Mouse (Mus musculus) stomach, embryonic 16.5 days (tissue): ENCODE data around the gene Rap1b. TPM values are rescaled to one million over a fixed set of nuclear protein-coding genes. Genes with fewer than 3 reads are reported as not detected.

ENCODE experiments used
- ATAC-seq: fragments of 200-750 bp; cut with Nextera tagmentation; 2 replicates; pipeline ENCODE4 v1.8.0; 2017; ENCODE audit warnings: moderate number of reproducible peaks, moderate TSS enrichment; ENCODE audit not compliant: insufficient read depth, low FRiP score
- H3K27ac ChIP-seq: fragments of 300-500 bp; sonication (generic); 2 replicates; pipeline ENCODE4 v1.5.1; 2014; ENCODE audit warnings: low read length
- H3K27me3 ChIP-seq: fragments of 300-500 bp; sonication (generic); 2 replicates; pipeline ENCODE4 v1.6.1; 2014; ENCODE audit warnings: low read length, control low read depth, mixed read lengths; ENCODE audit not compliant: control insufficient read depth, insufficient read depth
- H3K36me3 ChIP-seq: fragments of 300-500 bp; sonication (generic); 2 replicates; pipeline ENCODE4 v1.6.1; 2014; ENCODE audit warnings: low read length; ENCODE audit not compliant: control insufficient read depth, insufficient read depth
- H3K4me1 ChIP-seq: fragments of 300-500 bp; sonication (generic); 2 replicates; pipeline ENCODE4 v1.6.1; 2014; ENCODE audit warnings: low read length, control low read depth, mixed read lengths; ENCODE audit not compliant: control insufficient read depth, insufficient read depth
- H3K4me2 ChIP-seq: fragments of 300-500 bp; sonication (generic); 2 replicates; pipeline ENCODE4 v1.6.1; 2014; ENCODE audit warnings: low read depth, low read length, mixed read lengths
- H3K4me3 ChIP-seq: fragments of 300-500 bp; sonication (generic); replicated peaks from 2 replicates; pipeline ENCODE4 v1.5.1; 2014; ENCODE audit warnings: mild to moderate bottlenecking, low read length
- H3K9ac ChIP-seq: fragments of 300-500 bp; sonication (generic); 2 replicates; pipeline ENCODE4 v1.6.1; 2014; ENCODE audit warnings: low read length
- H3K9me3 ChIP-seq: fragments of 300-500 bp; sonication (generic); replicated peaks from 2 replicates; pipeline ENCODE4 v1.6.1; 2016; ENCODE audit warnings: low read length, control low read depth; ENCODE audit not compliant: control insufficient read depth
- WGBS: fragments of 180-500 bp; shearing (Covaris S2); extraction: QIAGEN DNeasy Blood & Tissue Kit; methylation state at CpG from one replicate; pipeline ENCODE4 v1.1.7; 2014; 5-methylcytosine and 5-hydroxymethylcytosine counted together
- polyA plus RNA-seq: library from polyadenylated mRNA; unstranded; fragments of >200 nt; fragmentation: Nextera tagmentation; extraction: Ambion mirVana; gene quantifications from 2 replicates; pipeline ENCODE4 v1.2.1, GENCODE M21; 2015

The Rap1b gene
- polyA plus RNA-seq, 1 experiment from 2014 or later = 176 TPM

DNA sequence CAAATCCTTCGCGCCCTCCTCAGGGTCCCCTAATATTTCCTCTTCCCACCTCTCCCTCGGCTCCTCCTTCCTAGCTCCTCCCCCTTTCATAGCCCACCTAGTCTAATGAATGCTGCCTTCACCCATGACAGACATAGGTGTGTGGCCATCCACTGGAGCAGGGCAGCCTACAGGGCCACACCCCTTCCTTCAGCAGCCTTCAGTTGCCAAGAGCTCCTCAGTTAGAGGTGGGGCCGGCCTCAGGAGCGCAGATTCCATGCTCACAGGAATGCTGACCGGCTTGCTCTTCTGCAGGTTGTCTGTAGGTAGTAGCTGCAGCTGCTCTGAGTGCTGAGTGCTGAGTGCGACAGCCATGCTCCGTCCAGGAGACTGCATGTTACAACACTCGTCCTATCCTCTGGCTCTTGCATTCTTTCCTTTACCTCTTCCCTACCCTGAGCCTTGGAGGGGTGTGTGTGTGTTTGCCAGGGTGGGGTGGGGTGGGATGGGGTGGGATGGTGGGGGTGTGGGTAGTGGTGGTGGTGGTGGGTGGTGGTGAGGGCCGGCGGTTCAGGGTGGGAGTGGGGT, 16.3 kb upstream of the Rap1b start:
- WGBS = 59% methylated on average over 11 of the region's 11 CpGs
- no peak overlapping the region for H3K27ac ChIP-seq
- no peaks in the 10 kb centered on the region for H3K4me1 ChIP-seq
- H3K4me3 ChIP-seq = no peak overlapping the region
- no peaks in the 10 kb centered on the region for H3K36me3 ChIP-seq
- H3K4me2 ChIP-seq = no peak overlapping the region
- peak; percentile 73 for ATAC-seq
- H3K27me3 ChIP-seq = no peaks in the 10 kb centered on the region
- H3K9me3 ChIP-seq = no peaks in the 10 kb centered on the region
- H3K9ac ChIP-seq = no peak overlapping the region

DNA sequence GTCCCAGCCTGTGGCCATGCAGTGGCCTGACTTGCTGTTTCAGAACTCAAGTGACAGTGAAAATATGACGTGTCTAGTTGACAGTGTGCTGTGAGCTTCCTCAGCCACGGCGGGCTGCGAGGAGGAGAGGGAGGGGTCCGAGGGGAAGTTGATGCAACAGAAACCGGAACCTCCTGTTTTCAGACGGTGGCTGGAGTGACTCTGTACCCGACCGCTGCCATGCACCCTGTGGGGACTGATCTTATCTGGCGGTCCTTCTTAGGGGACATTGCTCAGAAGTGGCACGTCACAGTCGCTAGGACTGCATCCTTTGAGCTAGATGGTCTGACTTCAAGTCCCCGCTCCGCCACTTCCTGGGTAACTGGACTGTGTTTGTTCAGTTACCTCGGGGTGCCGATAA, 15.1 kb upstream of the Rap1b start:
- no peak overlapping the region for H3K4me3 ChIP-seq
- 0 out of 2 replicates have a peak, but pooled peaks have one; percentile 21 for ATAC-seq
- no peaks in the 10 kb centered on the region for H3K9me3 ChIP-seq
- H3K36me3 ChIP-seq = no peaks in the 10 kb centered on the region
- WGBS = 82% methylated on average over 16 of the region's 16 CpGs
- no peak overlapping the region for H3K4me2 ChIP-seq
- H3K4me1 ChIP-seq = no peaks in the 10 kb centered on the region
- H3K27me3 ChIP-seq = no peaks in the 10 kb centered on the region
- no peak overlapping the region for H3K9ac ChIP-seq
- no peak overlapping the region for H3K27ac ChIP-seq

DNA sequence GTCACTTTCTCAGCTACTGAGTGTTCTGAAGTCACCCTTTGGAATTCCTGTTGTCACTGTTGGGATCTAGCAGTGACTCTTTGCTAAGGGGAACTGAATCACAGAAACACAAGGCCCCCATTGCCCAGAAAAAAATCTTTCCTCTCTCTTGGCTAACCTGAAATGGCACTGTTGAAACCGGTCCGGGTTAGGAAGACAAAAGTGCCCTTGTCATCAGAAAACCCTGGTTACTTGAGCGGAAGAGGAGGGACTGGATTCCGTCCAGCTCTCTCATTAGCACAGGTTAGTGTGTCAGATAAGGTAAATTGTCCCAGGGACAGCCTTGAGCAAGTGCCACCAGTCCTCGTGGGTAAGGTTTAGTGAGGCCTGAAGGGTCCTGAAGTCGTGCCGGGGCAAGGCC, 14.5 kb upstream of the Rap1b start:
- H3K27ac ChIP-seq = no peak overlapping the region
- H3K9me3 ChIP-seq = no peaks in the 10 kb centered on the region
- H3K4me1 ChIP-seq = no peaks in the 10 kb centered on the region
- WGBS = 78% methylated on average over 7 of the region's 7 CpGs
- H3K36me3 ChIP-seq = no peaks in the 10 kb centered on the region
- H3K27me3 ChIP-seq = no peaks in the 10 kb centered on the region
- no peak overlapping the region for H3K9ac ChIP-seq
- no peak for ATAC-seq
- H3K4me3 ChIP-seq = no peak overlapping the region
- no peak overlapping the region for H3K4me2 ChIP-seq

DNA sequence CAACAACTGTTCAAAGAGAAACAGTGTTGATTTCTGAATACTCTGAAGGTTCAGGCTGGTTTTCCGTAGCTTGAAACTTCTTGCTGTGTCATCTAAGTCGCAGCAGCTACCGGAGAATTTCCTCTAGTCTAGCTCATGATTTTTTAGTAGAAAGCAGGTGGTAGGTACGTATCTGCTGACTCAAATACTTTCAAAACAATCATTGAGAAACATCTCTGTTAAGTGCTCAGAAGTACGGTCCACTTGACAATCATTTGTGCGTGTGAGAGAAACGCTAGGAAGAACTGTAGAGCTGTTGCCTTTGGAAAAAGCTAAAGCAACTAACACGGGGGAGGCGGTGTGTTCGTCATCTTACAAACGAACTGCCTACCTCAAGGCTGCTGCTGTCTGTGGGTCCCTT, 14.0 kb upstream of the Rap1b start:
- Histone ChIP-seq H3K27me3 (no peaks in the 10 kb centered on the region), H3K9me3 (no peaks in the 10 kb centered on the region), H3K36me3 (no peaks in the 10 kb centered on the region), H3K4me1 (no peaks in the 10 kb centered on the region), H3K27ac (no peak overlapping the region), H3K4me3 (no peak overlapping the region), H3K4me2 (no peak overlapping the region), H3K9ac (no peak overlapping the region)
- ATAC-seq = no peak
- WGBS = 81% methylated on average over 11 of the region's 11 CpGs

DNA sequence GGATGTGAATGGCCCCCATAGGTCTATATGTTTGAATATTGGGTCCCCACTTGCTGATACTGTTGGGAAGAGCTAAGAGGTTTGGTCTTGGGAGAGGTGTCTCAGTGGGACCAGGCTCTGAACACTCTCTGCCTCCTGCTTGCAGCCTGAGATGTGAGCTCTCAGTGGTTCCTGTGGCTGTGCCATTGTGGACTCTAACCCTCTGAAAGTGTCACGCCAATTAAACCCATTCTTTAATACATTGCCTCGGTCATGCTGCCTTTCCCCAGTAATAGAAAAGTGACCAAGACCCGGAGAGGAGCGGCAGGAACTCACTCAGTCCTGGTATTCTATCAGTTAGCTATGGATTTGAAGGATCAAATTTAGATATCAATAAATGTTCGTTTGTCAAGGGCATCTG, 12.4 kb upstream of the Rap1b start:
- H3K9ac ChIP-seq = no peak overlapping the region
- no peak overlapping the region for H3K27ac ChIP-seq
- no peak overlapping the region for H3K4me3 ChIP-seq
- H3K4me2 ChIP-seq = no peak overlapping the region
- no peaks in the 10 kb centered on the region for H3K27me3 ChIP-seq
- no peaks in the 10 kb centered on the region for H3K36me3 ChIP-seq
- no peaks in the 10 kb centered on the region for H3K9me3 ChIP-seq
- no peaks in the 10 kb centered on the region for H3K4me1 ChIP-seq
- ATAC-seq = no peak
- 88% methylated on average over 5 of the region's 5 CpGs for WGBS

DNA sequence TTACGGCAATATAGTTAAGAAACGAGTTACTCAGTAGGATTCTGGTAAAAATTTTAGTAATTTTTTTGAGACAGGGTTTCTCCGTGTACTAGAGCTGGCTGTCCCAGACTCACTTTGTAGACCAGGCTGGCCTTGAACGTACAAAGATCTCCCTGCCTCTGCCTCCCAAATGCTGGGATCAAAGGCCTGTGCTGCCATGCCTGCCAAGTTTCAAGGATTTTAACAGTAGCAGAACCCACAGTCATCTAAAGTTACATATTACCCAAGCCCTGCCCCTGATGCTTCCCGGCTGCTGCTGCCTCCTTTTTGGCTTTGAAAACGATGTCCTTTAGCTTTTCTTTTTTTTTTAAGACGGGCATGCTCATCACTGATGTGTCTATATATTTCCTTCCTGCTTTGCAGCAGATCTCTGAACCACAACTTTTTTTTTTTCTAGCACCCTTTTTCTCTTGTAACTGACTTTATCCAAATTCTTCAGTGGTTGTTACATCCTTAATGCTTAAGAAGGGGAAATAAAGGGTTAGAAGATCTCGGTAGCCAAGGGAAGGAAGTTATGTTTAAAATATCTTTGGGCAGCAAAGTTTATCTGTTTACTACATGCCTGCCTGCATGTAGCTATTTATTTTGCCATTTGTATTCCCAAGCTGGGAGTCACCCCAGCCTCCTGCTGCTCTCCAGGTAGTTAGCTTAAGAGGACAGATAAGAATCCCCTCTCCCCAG, 10.3 kb upstream of the Rap1b start:
- H3K36me3 ChIP-seq = no peaks in the 10 kb centered on the region
- WGBS = 60% methylated on average over 8 of the region's 8 CpGs
- no peak overlapping the region for H3K9ac ChIP-seq
- no peak overlapping the region for H3K27ac ChIP-seq
- no peaks in the 10 kb centered on the region for H3K4me1 ChIP-seq
- no peaks in the 10 kb centered on the region for H3K27me3 ChIP-seq
- H3K9me3 ChIP-seq = no peaks in the 10 kb centered on the region
- H3K4me2 ChIP-seq = no peak overlapping the region
- no peak for ATAC-seq
- H3K4me3 ChIP-seq = no peak overlapping the region

DNA sequence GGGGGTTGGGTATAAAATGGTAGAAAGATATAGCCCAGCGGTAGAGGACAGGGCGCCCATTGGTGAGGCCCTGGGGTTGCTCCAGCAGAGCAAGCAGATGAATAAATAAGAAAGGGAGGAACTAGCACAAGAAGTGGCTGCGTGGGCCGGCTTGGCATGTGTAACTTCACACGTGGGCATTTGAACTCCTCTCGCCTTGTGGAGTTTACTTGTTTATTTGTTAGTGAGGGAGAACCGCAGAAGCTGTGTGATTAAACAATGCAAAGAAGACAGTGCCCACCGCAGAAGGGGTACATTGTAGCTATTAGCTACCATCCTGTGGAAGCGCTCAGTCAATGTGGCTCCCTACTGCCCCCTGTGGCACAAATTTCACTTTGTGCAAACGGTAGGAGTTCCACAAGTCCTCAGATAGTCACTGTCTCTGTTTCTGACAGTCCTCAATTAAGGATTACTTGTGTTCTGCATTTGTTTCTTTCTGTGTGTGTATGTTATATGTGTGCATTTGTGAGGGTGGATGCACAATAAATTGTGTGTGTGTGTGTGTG, 6.9 kb upstream of the Rap1b start:
- Histone ChIP-seq H3K4me3 (no peak overlapping the region), H3K36me3 (no peaks in the 10 kb centered on the region), H3K9ac (no peak overlapping the region), H3K4me2 (no peak overlapping the region), H3K27ac (no peak overlapping the region), H3K27me3 (no peaks in the 10 kb centered on the region), H3K4me1 (no peaks in the 10 kb centered on the region), H3K9me3 (no peaks in the 10 kb centered on the region)
- no peak for ATAC-seq
- WGBS = 85% methylated on average over 10 of the region's 10 CpGs

DNA sequence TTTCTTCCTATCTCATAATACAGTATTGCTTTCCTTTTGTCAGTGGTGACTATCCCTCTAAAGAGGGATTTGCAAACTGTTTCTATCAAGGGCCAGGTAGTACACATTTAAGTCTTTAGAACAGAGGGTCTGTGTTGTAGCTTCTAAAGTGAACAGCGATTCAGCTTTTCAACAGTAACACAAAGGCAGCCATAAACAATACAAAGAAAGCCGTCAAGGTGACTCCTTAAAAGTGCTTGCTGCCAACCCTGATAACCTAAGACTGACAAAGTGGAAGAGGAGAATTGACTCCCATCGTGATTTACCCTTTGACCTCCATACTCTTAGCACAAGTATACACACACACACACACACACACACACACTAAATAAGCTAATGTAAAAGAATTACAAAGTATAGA, 3.1 kb upstream of the Rap1b start:
- no peaks in the 10 kb centered on the region for H3K27me3 ChIP-seq
- 45% methylated on average over 3 of the region's 3 CpGs for WGBS
- no peaks in the 10 kb centered on the region for H3K36me3 ChIP-seq
- peaks cover 10% of the 10 kb centered on the region; the same call in 1 of the 2 replicates for H3K4me1 ChIP-seq
- H3K4me3 ChIP-seq = no peak overlapping the region
- H3K4me2 ChIP-seq = no peak overlapping the region
- no peak for ATAC-seq
- no peak overlapping the region for H3K27ac ChIP-seq
- H3K9ac ChIP-seq = no peak overlapping the region
- no peaks in the 10 kb centered on the region for H3K9me3 ChIP-seq

DNA sequence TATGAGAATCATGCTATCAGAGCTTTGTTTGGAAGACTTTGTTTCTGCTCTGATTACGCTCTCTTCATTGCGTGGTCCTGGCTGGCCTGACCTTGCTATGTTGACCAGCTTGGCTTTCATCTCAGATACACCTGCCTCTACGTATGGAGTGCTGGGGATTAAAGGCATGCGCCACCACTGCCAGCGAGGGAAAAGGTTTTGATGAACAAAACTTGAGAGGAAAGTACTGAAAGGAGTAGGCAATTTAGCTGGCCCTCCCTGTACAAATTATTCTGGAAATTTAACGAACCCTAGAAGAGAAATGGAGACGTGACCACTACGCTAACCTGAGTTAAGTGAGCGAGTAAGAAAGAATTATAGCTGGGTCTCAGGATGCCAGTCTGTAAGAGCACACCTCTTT, 961 bp upstream of the Rap1b start:
- no peaks in the 10 kb centered on the region for H3K36me3 ChIP-seq
- WGBS = 52% methylated on average over 9 of the region's 9 CpGs
- peak overlapping the region; percentile 85; the same call in 1 of the 2 replicates for H3K4me3 ChIP-seq
- H3K9me3 ChIP-seq = no peaks in the 10 kb centered on the region
- H3K4me1 ChIP-seq = peaks cover 14% of the 10 kb centered on the region
- ATAC-seq = no peak
- H3K9ac ChIP-seq = peak overlapping the region; percentile 99; the same call in 1 of the 2 replicates
- peak overlapping the region; percentile 98 for H3K27ac ChIP-seq
- no peaks in the 10 kb centered on the region for H3K27me3 ChIP-seq
- peak overlapping the region; percentile 72 for H3K4me2 ChIP-seq
